ENCODE assay signal across 18 mouse cellular contexts in genomic region chr10:121316361-121316760, GRCm38 (mm10). TPM values are rescaled to one million over a fixed set of nuclear protein-coding genes. Genes with fewer than 3 reads are reported as not detected.
DNase-seq lines count a peak whose midpoint lies in the region; ATAC-seq and TF ChIP-seq lines count a peak whose summit lies in the region.
"Had no signal": no experiment of that assay in that cellular context is flagged by ENCODE, and none has a peak within 500 bp of the region (broad histone marks: within the 10 kb centered on the region; RNA-seq: fewer than 3 reads in every experiment).

No protein-coding gene starts in this region.

- no peak for TF ChIP-seq CTCF in liver, adult 2 months (IDR thresholded peaks at IDR 0.05; ENCODE audit: low read depth, low read length)
- no peak for TF ChIP-seq CTCF in liver, postnatal 0 days (IDR thresholded peaks at IDR 0.05; ENCODE audit: low read depth)

- H3K27ac ChIP-seq in liver, adult 2 months (replicated peaks; ENCODE audit: insufficient read depth, low read depth, low read length) = peak overlapping the region; percentile 38
- no peak overlapping the region for H3K27ac ChIP-seq in liver, postnatal 0 days (ENCODE audit: low read depth)
- H3K27ac ChIP-seq in midbrain, embryonic 10.5 days (replicated peaks) = no peak overlapping the region
- H3K27ac ChIP-seq: heart, embryonic 15.5 days; intestine, embryonic 15.5 days; limb, embryonic 10.5 days; liver, embryonic 12.5 days had no signal

- no peaks in the 10 kb centered on the region for H3K9me3 ChIP-seq in liver, postnatal 0 days (ENCODE audit: low read length)
- peaks cover 6% of the 10 kb centered on the region for H3K9me3 ChIP-seq in midbrain, embryonic 10.5 days (replicated peaks)
- H3K9me3 ChIP-seq: heart, embryonic 15.5 days; intestine, embryonic 15.5 days; limb, embryonic 10.5 days; liver, embryonic 12.5 days; midbrain, embryonic 15.5 days had no signal

- TF ChIP-seq POLR2A in liver, adult 2 months (IDR thresholded peaks at IDR 0.05; ENCODE audit: extremely low read depth, insufficient read depth, low read length) = no peak

- no peaks in the 10 kb centered on the region for H3K4me1 ChIP-seq in liver, adult 2 months (ENCODE audit: control insufficient read depth, insufficient read depth, low read length)
- H3K4me1 ChIP-seq in liver, postnatal 0 days (ENCODE audit: insufficient read depth) = no peaks in the 10 kb centered on the region
- H3K4me1 ChIP-seq in midbrain, embryonic 10.5 days = peaks cover 22% of the 10 kb centered on the region
- H3K4me1 ChIP-seq: intestine, embryonic 15.5 days; liver, embryonic 12.5 days had no signal

- H3K36me3 ChIP-seq in liver, adult 2 months (ENCODE audit: control insufficient read depth, insufficient read depth, low read length) = no peaks in the 10 kb centered on the region
- H3K36me3 ChIP-seq in liver, postnatal 0 days (replicated peaks; ENCODE audit: insufficient read depth, low read length) = no peaks in the 10 kb centered on the region
- no peaks in the 10 kb centered on the region for H3K36me3 ChIP-seq in midbrain, embryonic 10.5 days
- H3K36me3 ChIP-seq: heart, embryonic 15.5 days; intestine, embryonic 15.5 days; limb, embryonic 10.5 days; liver, embryonic 12.5 days; midbrain, embryonic 15.5 days had no signal

- no peak for ATAC-seq in liver, postnatal 0 days
- 0 out of 2 replicates have a peak, but pooled peaks have one; percentile 17 for ATAC-seq in common myeloid progenitor, adult 5-6 weeks (replicated peaks; ENCODE audit: low read depth, poor library complexity, severe bottlenecking)
- ATAC-seq: intestine, embryonic 15.5 days; liver, embryonic 12.5 days; midbrain, embryonic 15.5 days had no signal

- WGBS in liver, adult 2 months = 81% methylated on average over 10 of the region's 10 CpGs
- 46% methylated on average over 10 of the region's 10 CpGs for WGBS in liver, postnatal 0 days (ENCODE audit: insufficient replicate concordance)
- 86% methylated on average over 10 of the region's 10 CpGs for WGBS in midbrain, embryonic 10.5 days

- H3K79me2 ChIP-seq in liver, adult 2 months (ENCODE audit: control insufficient read depth, insufficient read depth, low read length) = no peaks in the 10 kb centered on the region

- no peak overlapping the region for H3K4me2 ChIP-seq in liver, postnatal 0 days (ENCODE audit: low read depth, low read length)

- no peak for TF ChIP-seq EP300 in liver, postnatal 0 days (IDR thresholded peaks at IDR 0.05; ENCODE audit: low read depth)

- no peak overlapping the region for H3K9ac ChIP-seq in liver, adult 2 months (ENCODE audit: low read depth, low read length)
- H3K9ac ChIP-seq in liver, postnatal 0 days (replicated peaks) = no peak overlapping the region
- H3K9ac ChIP-seq: heart, embryonic 15.5 days; intestine, embryonic 15.5 days; liver, embryonic 12.5 days; midbrain, embryonic 15.5 days had no signal

- H3K27me3 ChIP-seq in liver, adult 2 months (ENCODE audit: control insufficient read depth, insufficient read depth, low read length) = no peaks in the 10 kb centered on the region
- peaks cover 11% of the 10 kb centered on the region for H3K27me3 ChIP-seq in liver, postnatal 0 days (ENCODE audit: insufficient read depth, low read length)
- peaks cover 50% of the 10 kb centered on the region for H3K27me3 ChIP-seq in midbrain, embryonic 10.5 days (ENCODE audit: low read depth, poor library complexity, severe bottlenecking)

- H3K4me3 ChIP-seq in liver, adult 2 months (ENCODE audit: insufficient read depth, low read depth, low read length) = peak overlapping the region; percentile 26; the same call in 1 of the 2 replicates
- H3K4me3 ChIP-seq in liver, postnatal 0 days (ENCODE audit: low read depth, low read length) = no peak overlapping the region
- no peak overlapping the region for H3K4me3 ChIP-seq in midbrain, embryonic 10.5 days
- H3K4me3 ChIP-seq: heart, embryonic 15.5 days; intestine, embryonic 15.5 days; layer of hippocampus, adult 2 months; limb, embryonic 10.5 days; liver, embryonic 12.5 days; midbrain, embryonic 15.5 days had no signal

- no peak for DNase-seq in liver, adult 2 months (ENCODE audit: extremely low read depth, low read depth, low spot score)
- no peak for DNase-seq in liver, postnatal 0 days
- peak; percentile 64 for DNase-seq in 416B (ENCODE audit: low read depth)
- peak; percentile 91 for DNase-seq in CD4-positive helper T cell, adult 2 months (ENCODE audit: low read depth, low spot score)
- no peak for DNase-seq in midbrain, embryonic 10.5 days (ENCODE audit: low spot score)
- DNase-seq in kidney, postnatal 25 days = no peak
- no peak for DNase-seq in thymus, adult 18-20 months
- DNase-seq: cerebellum, postnatal 10 days; embryo, embryonic 11 days; spleen, adult 18-20 months; thymus, postnatal 36 days had no signal

RNA-seq across cellular contexts. Expression of gene Tbc1d30, which starts 34.7 kb away (rescaled TPM):
- total RNA-seq in liver, adult 2 months (2014; rRNA removed) = 8.4 and 10.7 TPM in 2 replicates
- polyA plus RNA-seq in liver, adult 2 months (2012; rRNA removed) = 0.81 and 2.6 TPM in 2 replicates
- 0.75 and 1.4 TPM in 2 replicates for polyA plus RNA-seq in liver, postnatal 0 days (2015; fragmentation: Nextera tagmentation; extraction: Ambion mirVana)
- 1.0 and 2.5 TPM in 2 replicates for total RNA-seq in common myeloid progenitor, adult 5-6 weeks (2017)
- 1.1 and 2.2 TPM in 2 replicates for polyA plus RNA-seq in midbrain, embryonic 10.5 days (2016; fragmentation: Nextera tagmentation; extraction: Ambion mirVana)

RNA-seq across cellular contexts. Expression of gene Gns, which starts 48.5 kb away (rescaled TPM):
- total RNA-seq in liver, adult 2 months (2014; rRNA removed) = 84.0 and 102 TPM in 2 replicates
- 65.7 and 78.4 TPM in 2 replicates for polyA plus RNA-seq in liver, adult 2 months (2012; rRNA removed)
- 27.7 and 28.9 TPM in 2 replicates for polyA plus RNA-seq in liver, postnatal 0 days (2015; fragmentation: Nextera tagmentation; extraction: Ambion mirVana)
- 12.2 and 20.3 TPM in 2 replicates for total RNA-seq in common myeloid progenitor, adult 5-6 weeks (2017)
- polyA plus RNA-seq in midbrain, embryonic 10.5 days (2016; fragmentation: Nextera tagmentation; extraction: Ambion mirVana) = 35.8 and 36.4 TPM in 2 replicates

Comparison
In these comparisons a context has a peak if more than half of its experiments do, and no peak if none do; other contexts are left out.
1. DNase-seq: peak in 416B (single experiment) and CD4-positive helper T cell, adult 2 months (single experiment); none in liver, adult 2 months (single experiment), liver, postnatal 0 days (single experiment), midbrain, embryonic 10.5 days (single experiment), kidney, postnatal 25 days (0 of 2) and thymus, adult 18-20 months (0 of 2).